Mouse (Mus musculus): Measurements from ENCODE around the gene Apob. TPM values are rescaled to one million over a fixed set of nuclear protein-coding genes. Genes with fewer than 3 reads are reported as not detected.

Gene Apob
- total and polyA plus RNA-seq, 3 experiments: not detected

DNA sequence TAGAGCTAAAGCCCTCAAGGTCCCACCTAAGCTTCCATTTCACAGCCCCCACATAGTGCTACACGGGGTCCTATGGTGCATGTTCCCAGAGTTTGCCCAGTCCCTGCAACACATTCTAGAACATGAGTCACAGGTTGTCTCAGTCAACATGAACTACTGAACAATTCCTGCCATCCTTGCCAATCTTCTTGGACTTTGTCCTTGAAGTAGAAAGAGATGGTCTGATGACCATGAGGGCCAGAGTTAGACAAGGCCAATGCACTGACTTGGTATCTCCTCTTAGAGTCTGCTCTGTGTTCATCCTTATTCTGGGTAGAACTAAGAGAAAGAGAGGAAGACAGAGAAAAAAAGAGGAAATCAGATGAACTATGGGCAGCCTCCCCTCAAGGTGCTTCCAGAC lies 7.0 kb downstream of the Apob start:
- H3K79me2 ChIP-seq (ENCODE audit: control insufficient read depth, insufficient read depth, low read length, poor library complexity): no peaks in the 10 kb centered on the region
- H3K9me3 ChIP-seq (replicated peaks; ENCODE audit: insufficient read depth, low read length): no peaks in the 10 kb centered on the region
- H3K36me3 ChIP-seq (ENCODE audit: control insufficient read depth in 1 of 2, insufficient read depth in 2 of 2, low read length in 2 of 2): no peaks in the 10 kb centered on the region
- H3K27me3 ChIP-seq (ENCODE audit: control insufficient read depth in 1 of 2, insufficient read depth in 2 of 2, low read length in 2 of 2): peaks cover 0 to 5% of the 10 kb centered on the region in 2 experiments; a peak in 2 of 4 replicates
- H3K4me1 ChIP-seq (ENCODE audit: control insufficient read depth in 1 of 2, insufficient read depth in 2 of 2, low read length in 2 of 2): no peaks in the 10 kb centered on the region
- TF ChIP-seq ZC3H11A (IDR thresholded peaks at IDR 0.05; ENCODE audit: low read depth, low read length) (no peak), MEF2A (IDR thresholded peaks at IDR 0.05; ENCODE audit: extremely low read depth, insufficient replicate concordance, low read depth, low read length, poor library complexity, severe bottlenecking) (no peak), TAL1 (IDR thresholded peaks at IDR 0.05; ENCODE audit: low read length) (no peak), ELF1 (IDR thresholded peaks at IDR 0.05; ENCODE audit: low read depth, low read length) (no peak), NRF1 (IDR thresholded peaks at IDR 0.05; ENCODE audit: insufficient read depth, low read depth, low read length, poor library complexity, severe bottlenecking) (no peak), KAT2A (conservative IDR thresholded peaks at IDR 0.05; ENCODE audit: low read depth, low read length) (no peak), TCF12 (IDR thresholded peaks at IDR 0.05; ENCODE audit: low read depth, low read length) (no peak), ZNF384 (IDR thresholded peaks at IDR 0.05; ENCODE audit: low read depth, low read length) (no peak), GABPA (IDR thresholded peaks at IDR 0.05; ENCODE audit: low read depth, low read length) (no peak), HCFC1 (IDR thresholded peaks at IDR 0.05; ENCODE audit: low read depth, low read length) (no peak), CTCF (IDR thresholded peaks at IDR 0.05 in 2 of 3, conservative IDR thresholded peaks at IDR 0.05 in 1 of 3; ENCODE audit: control insufficient read depth in 1 of 3, insufficient read depth in 1 of 3, low read depth in 2 of 3, low read length in 3 of 3, poor library complexity in 1 of 3, severe bottlenecking in 1 of 3) (no peak), JUND (IDR thresholded peaks at IDR 0.05; ENCODE audit: low read depth, low read length) (no peak), UBTF (IDR thresholded peaks at IDR 0.05; ENCODE audit: borderline replicate concordance, insufficient read depth, low read depth, low read length) (no peak), POLR2AphosphoS5 (IDR thresholded peaks at IDR 0.05; ENCODE audit: borderline replicate concordance, low read depth, low read length) (no peak)
- H3K27ac ChIP-seq (ENCODE audit: control insufficient read depth, low read depth, low read length): no peak overlapping the region
- no peak overlapping the region for H3K4me3 ChIP-seq (ENCODE audit: control insufficient read depth in 1 of 2, insufficient read depth in 1 of 2, low read depth in 2 of 2, low read length in 2 of 2)
- no peak overlapping the region for H3K9ac ChIP-seq (ENCODE audit: control insufficient read depth, low read depth, low read length, poor library complexity, severe bottlenecking)
- DNase-seq (ENCODE audit: low read depth, low spot score): no peak

DNA sequence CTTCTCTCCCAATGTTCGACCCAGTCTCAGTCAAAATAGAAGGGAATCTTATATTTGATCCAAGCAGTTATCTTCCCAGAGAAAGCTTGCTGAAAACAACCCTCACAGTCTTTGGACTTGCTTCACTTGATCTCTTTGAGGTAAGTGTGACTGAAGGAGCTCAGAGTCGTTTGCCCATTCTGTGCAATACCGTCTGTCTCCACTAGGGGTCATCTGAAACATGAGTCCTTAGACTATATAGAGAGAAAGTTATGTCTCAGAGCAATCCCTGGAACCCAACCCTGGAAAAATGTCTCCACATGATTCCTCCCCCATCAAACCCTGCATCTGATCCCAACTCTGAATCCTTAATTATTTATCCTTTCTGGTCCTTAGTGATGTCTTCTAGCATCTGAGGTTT lies 13.4 kb downstream of the Apob start:
- no peak for TF ChIP-seq ETS1 (IDR thresholded peaks at IDR 0.05; ENCODE audit: low read depth, low read length)
- TF ChIP-seq SMC3 (IDR thresholded peaks at IDR 0.05; ENCODE audit: low read depth, low read length): peak; percentile 90
- peak; percentile 68 for TF ChIP-seq RAD21 (IDR thresholded peaks at IDR 0.05; ENCODE audit: low read depth, low read length)
- TF ChIP-seq ZC3H11A (IDR thresholded peaks at IDR 0.05; ENCODE audit: low read depth, low read length): peak; percentile 58
- peak; percentile 38 to 89 (median 82) for TF ChIP-seq CTCF (IDR thresholded peaks at IDR 0.05 in 2 of 3, conservative IDR thresholded peaks at IDR 0.05 in 1 of 3; ENCODE audit: control insufficient read depth in 1 of 3, insufficient read depth in 1 of 3, low read depth in 2 of 3, low read length in 3 of 3, poor library complexity in 1 of 3, severe bottlenecking in 1 of 3)
- no peak for TF ChIP-seq TBP (IDR thresholded peaks at IDR 0.05; ENCODE audit: low read depth, low read length)
- no peak for TF ChIP-seq MAFK (IDR thresholded peaks at IDR 0.05; ENCODE audit: borderline replicate concordance, low read depth, low read length)
- DNase-seq (ENCODE audit: low read depth, low spot score): peak; percentile 74

More for the DNA sequence above, 13.4 kb downstream of the Apob start:
- no peak overlapping the region for H3K9ac ChIP-seq (ENCODE audit: control insufficient read depth, low read depth, low read length, poor library complexity, severe bottlenecking)
- H3K27me3 ChIP-seq (ENCODE audit: control insufficient read depth in 1 of 2, insufficient read depth in 2 of 2, low read length in 2 of 2): no peaks in the 10 kb centered on the region; a peak in 1 of 4 replicates
- no peak overlapping the region for H3K4me3 ChIP-seq (ENCODE audit: control insufficient read depth in 1 of 2, insufficient read depth in 1 of 2, low read depth in 2 of 2, low read length in 2 of 2)
- no peaks in the 10 kb centered on the region for H3K36me3 ChIP-seq (ENCODE audit: control insufficient read depth in 1 of 2, insufficient read depth in 2 of 2, low read length in 2 of 2)
- H3K9me3 ChIP-seq (replicated peaks; ENCODE audit: insufficient read depth, low read length): no peaks in the 10 kb centered on the region
- H3K27ac ChIP-seq (ENCODE audit: control insufficient read depth, low read depth, low read length): no peak overlapping the region
- H3K79me2 ChIP-seq (ENCODE audit: control insufficient read depth, insufficient read depth, low read length, poor library complexity): no peaks in the 10 kb centered on the region
- no peaks in the 10 kb centered on the region for H3K4me1 ChIP-seq (ENCODE audit: control insufficient read depth in 1 of 2, insufficient read depth in 2 of 2, low read length in 2 of 2)

All from MEL (cell line).